Mouse (Mus musculus): ENCODE results near the gene R3hdml.
A peak's percentile ranks its signal among the peaks of the same experiment; 100 is the strongest.

GRCm38 (mm10) chr2:163541568-163542182, 49.6 kb downstream of the R3hdml start:
- TF ChIP-seq POLR2A (IDR thresholded peaks at IDR 0.05; ENCODE audit: low read depth, low read length) (peak; percentile 71), CTCF (conservative IDR thresholded peaks at IDR 0.05; ENCODE audit: insufficient read depth, insufficient read length, low read depth, low read length) (no peak)

Data from kidney, adult 2 months (tissue).